Mouse (Mus musculus) cortical plate, adult 2 months (tissue): ENCODE measurements around the gene Xkr8. TPM values are rescaled to one million over a fixed set of nuclear protein-coding genes. Genes with fewer than 3 reads are reported as not detected.

Source experiments
- H3K27ac ChIP-seq: fragments of 200-500 bp; 2 replicates; pipeline ENCODE4 v1.5.1; 2012; ENCODE audit warnings: low read length, control low read depth, inconsistent platforms; ENCODE audit not compliant: insufficient read depth
- H3K4me1 ChIP-seq: fragments of 200-500 bp; 2 replicates; pipeline ENCODE4 v1.6.1; 2011; ENCODE audit warnings: low read length; ENCODE audit not compliant: control insufficient read depth, insufficient read depth
- H3K4me3 ChIP-seq: fragments of 200-500 bp; 2 replicates; pipeline ENCODE4 v1.5.1; 2011; ENCODE audit warnings: mild to moderate bottlenecking, low read length, control low read depth; ENCODE audit not compliant: insufficient read depth
- CTCF ChIP-seq: fragments of 200-500 bp; IDR thresholded peaks from 2 replicates; pipeline ENCODE4 v1.5.1; 2011; ENCODE audit warnings: mild to moderate bottlenecking, control low read depth, low read length; ENCODE audit not compliant: insufficient read depth; ENCODE audit errors: extremely low read depth
- POLR2A ChIP-seq: fragments of 200-500 bp; IDR thresholded peaks from 2 replicates; pipeline ENCODE4 v1.6.1; 2011; ENCODE audit warnings: mild to moderate bottlenecking, low read length, control low read depth; ENCODE audit not compliant: insufficient read depth; ENCODE audit errors: extremely low read depth
- polyA plus RNA-seq: library from polyadenylated mRNA; depleted of rRNA; stranded (reverse); fragments of >200 nt; gene quantifications from 2 replicates; pipeline ENCODE4 v1.2.3, GENCODE M21; 2012; rRNA removed

Gene Xkr8
- polyA plus RNA-seq, 1 experiment, result 2.8 TPM

- TF ChIP-seq POLR2A (no peak), CTCF (no peak)
- H3K27ac ChIP-seq, result no peak overlapping the region
- no peaks in the 10 kb centered on the region for H3K4me1 ChIP-seq
- no peak overlapping the region for H3K4me3 ChIP-seq
Measured at GRCm38 (mm10) chr4:132706885-132707284, 25.5 kb downstream of the Xkr8 start.

- Histone ChIP-seq H3K4me3 (no peak overlapping the region), H3K4me1 (no peaks in the 10 kb centered on the region), H3K27ac (no peak overlapping the region)
- TF ChIP-seq CTCF, result no peak
- no peak for TF ChIP-seq POLR2A
Measured at GRCm38 (mm10) chr4:132702076-132702475, 30.3 kb downstream of the Xkr8 start.

DNA sequence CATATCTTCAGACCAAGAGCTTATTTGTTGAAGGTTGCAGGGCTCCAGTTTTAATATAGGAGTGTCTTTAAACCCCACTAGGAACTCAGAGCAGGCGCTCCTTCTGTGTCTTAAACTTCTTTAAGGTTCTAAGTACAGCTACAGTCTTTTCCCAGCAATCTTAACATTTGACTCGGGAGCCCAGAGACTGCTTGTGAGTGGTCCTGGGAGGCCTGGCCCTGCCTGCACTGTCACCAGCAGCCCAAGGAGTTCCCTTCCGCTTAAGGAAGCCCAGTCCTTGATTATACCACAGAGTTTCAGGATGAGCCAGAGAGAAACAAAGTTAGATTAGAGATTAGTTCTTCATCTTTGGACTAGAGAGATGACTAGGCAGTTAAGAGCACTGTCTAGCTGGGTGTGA, 39.0 kb downstream of the Xkr8 start:
- no peak for TF ChIP-seq CTCF
- TF ChIP-seq POLR2A, result no peak
- Histone ChIP-seq H3K4me1 (no peaks in the 10 kb centered on the region), H3K4me3 (no peak overlapping the region), H3K27ac (no peak overlapping the region)

DNA sequence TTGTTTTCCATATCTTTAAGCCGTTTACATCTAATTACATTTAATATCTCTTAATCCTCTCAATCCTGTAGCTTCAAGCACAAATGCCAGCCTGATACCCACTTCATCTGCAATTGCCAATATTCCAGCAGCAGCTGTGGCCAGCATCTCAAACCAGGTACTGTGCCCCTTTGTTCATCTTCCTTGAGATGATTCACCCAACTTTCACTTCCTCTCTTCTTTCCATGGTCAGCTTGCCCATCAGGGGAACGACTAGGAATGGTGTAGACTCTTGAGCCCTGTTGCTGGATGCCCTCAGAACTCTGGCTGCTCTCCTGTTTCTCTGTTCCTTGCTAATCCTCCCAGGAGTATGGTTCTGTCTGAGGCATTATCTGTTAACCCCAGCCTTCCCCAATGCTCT, 42.7 kb downstream of the Xkr8 start:
- Histone ChIP-seq H3K4me1 (no peaks in the 10 kb centered on the region), H3K27ac (no peak overlapping the region), H3K4me3 (no peak overlapping the region)
- no peak for TF ChIP-seq CTCF
- no peak for TF ChIP-seq POLR2A

DNA sequence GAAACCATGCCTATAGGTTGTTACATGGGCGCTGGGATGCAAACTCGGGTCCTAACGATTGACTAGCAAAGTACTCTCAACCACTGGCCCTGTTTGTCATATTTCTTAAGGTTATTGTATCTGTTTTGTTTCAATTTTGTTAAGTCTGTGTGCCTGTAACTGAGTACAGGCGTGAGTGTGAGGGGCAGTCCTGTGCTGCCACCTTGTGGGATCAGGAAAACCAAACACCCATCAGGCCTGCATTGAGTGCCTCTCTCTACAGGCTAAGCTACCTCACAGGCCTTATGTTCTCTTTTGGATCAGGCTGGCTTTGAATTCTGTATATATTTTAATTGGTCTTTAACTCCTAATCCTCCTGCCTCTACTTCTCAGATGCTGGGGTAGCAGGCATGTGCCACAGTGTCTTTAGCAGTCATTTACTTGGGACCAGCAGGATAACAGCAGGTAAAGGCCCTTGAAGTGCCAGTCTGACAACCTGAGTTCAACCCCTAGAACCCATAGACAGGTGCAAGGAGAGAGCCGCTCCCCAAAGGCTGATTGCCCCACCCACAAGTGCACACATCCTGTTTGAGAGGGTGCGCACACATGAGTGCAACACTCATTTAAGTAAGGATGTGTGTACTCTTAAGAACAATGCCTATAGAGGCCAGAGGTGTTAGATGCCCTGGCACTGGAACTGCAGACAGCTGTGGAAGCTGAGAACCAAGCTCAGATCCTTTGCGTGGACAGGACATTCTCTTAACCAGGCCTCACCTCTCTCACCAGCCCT, 55.4 kb downstream of the Xkr8 start:
- Histone ChIP-seq H3K4me3 (no peak overlapping the region), H3K27ac (no peak overlapping the region), H3K4me1 (no peaks in the 10 kb centered on the region)
- TF ChIP-seq CTCF, result peak; percentile 75
- TF ChIP-seq POLR2A, result no peak

Other genes starting within 250 kb of the Xkr8 start
- gene Sesn2, start 222.0 kb downstream of the Xkr8 start, polyA plus RNA-seq, result 8.1 and 8.2 TPM in 2 replicates
- 738 and 747 TPM in 2 replicates for gene Atpif1, start 198.9 kb downstream of the Xkr8 start, polyA plus RNA-seq
- 112 and 117 TPM in 2 replicates for gene Dnajc8, start 197.0 kb downstream of the Xkr8 start, polyA plus RNA-seq
- 1.5 and 1.7 TPM in 2 replicates for gene Ptafr, start 168.5 kb downstream of the Xkr8 start, polyA plus RNA-seq
- 24.5 and 25.5 TPM in 2 replicates for gene Eya3, start 93.6 kb downstream of the Xkr8 start, polyA plus RNA-seq
- gene Smpdl3b, start 24.7 kb upstream of the Xkr8 start, polyA plus RNA-seq, result 1.9 and 3.0 TPM in 2 replicates
- 14.2 and 17.0 TPM in 2 replicates for gene Rpa2, start 35.8 kb upstream of the Xkr8 start, polyA plus RNA-seq
- 1.2 and 1.3 TPM in 2 replicates for gene Themis2, start 63.8 kb upstream of the Xkr8 start, polyA plus RNA-seq
- gene Ppp1r8, start 110.6 kb upstream of the Xkr8 start, polyA plus RNA-seq, result 55.2 and 56.5 TPM in 2 replicates
- 92.3 and 96.3 TPM in 2 replicates for gene Stx12, start 152.0 kb upstream of the Xkr8 start, polyA plus RNA-seq
- 40.2 and 40.3 TPM in 2 replicates for gene Fam76a, start 190.0 kb upstream of the Xkr8 start, polyA plus RNA-seq
- 0.11 and 0.15 TPM in 2 replicates for gene Fgr, start 241.5 kb upstream of the Xkr8 start, polyA plus RNA-seq